In genomic region chr4:134924019-134924741, GRCm38 (mm10) we compare ENCODE assay signal across 8 mouse cellular contexts. TPM values are rescaled to one million over a fixed set of nuclear protein-coding genes. Genes with fewer than 3 reads are reported as not detected.
DNase-seq lines count a peak whose midpoint lies in the region; ATAC-seq and TF ChIP-seq lines count a peak whose summit lies in the region.

No protein-coding gene starts in this region.

- peak overlapping the region; percentile 100 for H3K4me3 ChIP-seq in embryonic facial prominence, embryonic 13.5 days
- H3K4me3 ChIP-seq in lung, postnatal 0 days (ENCODE audit: low read depth, low read length), result peak overlapping the region; percentile 100
- H3K4me3 ChIP-seq in olfactory bulb, adult 2 months (ENCODE audit: insufficient read depth, low read depth, low read length), result peak overlapping the region; percentile 71

- ATAC-seq in embryonic facial prominence, embryonic 13.5 days (ENCODE audit: insufficient number of reproducible peaks, insufficient read depth, low FRiP score, low TSS enrichment, low read depth), result no peak
- peak; percentile 72 for ATAC-seq in lung, postnatal 0 days

- peak overlapping the region; percentile 84 for H3K4me2 ChIP-seq in embryonic facial prominence, embryonic 13.5 days
- peak overlapping the region; percentile 69 for H3K4me2 ChIP-seq in lung, postnatal 0 days (replicated peaks; ENCODE audit: low read depth, low read length)

- peak overlapping the region; percentile 93 for H3K27ac ChIP-seq in embryonic facial prominence, embryonic 13.5 days
- peak overlapping the region; percentile 95 for H3K27ac ChIP-seq in lung, postnatal 0 days (ENCODE audit: low read length)
- H3K27ac ChIP-seq in olfactory bulb, adult 2 months (ENCODE audit: insufficient read depth, low read depth, low read length), result peak overlapping the region; percentile 96

- 0 out of 2 replicates have a peak, but pooled peaks have one; percentile 37 for TF ChIP-seq EP300 in lung, postnatal 0 days (IDR thresholded peaks at IDR 0.05)

- H3K36me3 ChIP-seq in embryonic facial prominence, embryonic 13.5 days, result peaks cover 35% of the 10 kb centered on the region
- peaks cover 29% of the 10 kb centered on the region for H3K36me3 ChIP-seq in lung, postnatal 0 days (ENCODE audit: insufficient read depth, low read length)

- peak; percentile 81 for DNase-seq in CD4-positive, CD25-positive, alpha-beta regulatory T cell, adult 2 months (ENCODE audit: low read depth, low spot score)
- peak; percentile 85 for DNase-seq in adrenal gland, adult 8-10 months
- peak; percentile 74 to 79 for DNase-seq in heart, adult 9 months (ENCODE audit: low spot score in 2 of 2)
- peak; percentile 72 for DNase-seq in kidney, adult 9 months
- DNase-seq in lung, postnatal 0 days (ENCODE audit: low spot score), result peak; percentile 98
- DNase-seq in thymus, postnatal 0 days (ENCODE audit: low spot score), result peak; percentile 64

- H3K27me3 ChIP-seq in embryonic facial prominence, embryonic 13.5 days, result no peaks in the 10 kb centered on the region
- H3K27me3 ChIP-seq in lung, postnatal 0 days (replicated peaks; ENCODE audit: insufficient read depth, low read length), result no peaks in the 10 kb centered on the region

- H3K9ac ChIP-seq in embryonic facial prominence, embryonic 13.5 days, result peak overlapping the region; percentile 99
- H3K9ac ChIP-seq in lung, postnatal 0 days (replicated peaks; ENCODE audit: low read depth), result peak overlapping the region; percentile 99

- WGBS in embryonic facial prominence, embryonic 13.5 days, result under 1% methylated on average over 75 of the region's 75 CpGs
- under 1% methylated on average over 75 of the region's 75 CpGs for WGBS in lung, postnatal 0 days
- WGBS in olfactory bulb, adult 2 months, result under 1% methylated on average over 75 of the region's 75 CpGs

- no peak for TF ChIP-seq POLR2A in olfactory bulb, adult 2 months (IDR thresholded peaks at IDR 0.05; ENCODE audit: insufficient read depth, low read depth, low read length)

- no peaks in the 10 kb centered on the region for H3K9me3 ChIP-seq in embryonic facial prominence, embryonic 13.5 days
- H3K9me3 ChIP-seq in lung, postnatal 0 days (ENCODE audit: low read length), result no peaks in the 10 kb centered on the region

- peak; percentile 32 for TF ChIP-seq CTCF in lung, postnatal 0 days (IDR thresholded peaks at IDR 0.05)
- TF ChIP-seq CTCF in olfactory bulb, adult 2 months (IDR thresholded peaks at IDR 0.05; ENCODE audit: insufficient read depth, low read depth, low read length), result no peak

- H3K4me1 ChIP-seq in embryonic facial prominence, embryonic 13.5 days, result peaks cover 21% of the 10 kb centered on the region
- peaks cover 5% of the 10 kb centered on the region; the same call in 1 of the 2 replicates for H3K4me1 ChIP-seq in lung, postnatal 0 days (ENCODE audit: insufficient read depth, low read depth, low read length)
- peaks cover 6% of the 10 kb centered on the region for H3K4me1 ChIP-seq in olfactory bulb, adult 2 months (ENCODE audit: control insufficient read depth, insufficient read depth, low read length)

RNA-seq across cellular contexts. Expression of gene Rsrp1, which starts 0.8 kb away (rescaled TPM):
- 100 to 1,000 TPM; 450 to 493 (median 461) TPM for total RNA-seq in adrenal gland, adult 8-10 months (2022)
- 512 and 574 TPM in 2 replicates for polyA plus RNA-seq in embryonic facial prominence, embryonic 13.5 days (2015; fragmentation: Nextera tagmentation; extraction: Ambion mirVana)
- polyA plus RNA-seq in lung, postnatal 0 days (2015; fragmentation: Nextera tagmentation; extraction: Ambion mirVana), result 542 and 611 TPM in 2 replicates
- 408 and 522 TPM in 2 replicates for polyA plus RNA-seq in olfactory bulb, adult 2 months (2012; ENCODE audit: insufficient read depth, insufficient read length, low replicate concordance, missing spikeins)
- polyA plus RNA-seq in thymus, postnatal 0 days (2015; fragmentation: Nextera tagmentation; extraction: Ambion mirVana), result 822 and 855 TPM in 2 replicates

RNA-seq across cellular contexts. Expression of gene Syf2, which starts 6.5 kb away (rescaled TPM):
- 100 to 1,000 TPM in 1 of 4 experiments, 10 to 100 TPM in 3; 80.6 to 102 (median 92.5) TPM for total RNA-seq in adrenal gland, adult 8-10 months (2022)
- polyA plus RNA-seq in embryonic facial prominence, embryonic 13.5 days (2015; fragmentation: Nextera tagmentation; extraction: Ambion mirVana), result 78.7 and 88.4 TPM in 2 replicates
- 118 and 132 TPM in 2 replicates for polyA plus RNA-seq in lung, postnatal 0 days (2015; fragmentation: Nextera tagmentation; extraction: Ambion mirVana)
- 295 TPM in 1 of 2 replicates, not detected in the other for polyA plus RNA-seq in olfactory bulb, adult 2 months (2012; ENCODE audit: insufficient read depth, insufficient read length, low replicate concordance, missing spikeins)
- 171 and 176 TPM in 2 replicates for polyA plus RNA-seq in thymus, postnatal 0 days (2015; fragmentation: Nextera tagmentation; extraction: Ambion mirVana)

RNA-seq across cellular contexts. Expression of gene Tmem50a, which starts 9.4 kb away (rescaled TPM):
- 100 to 1,000 TPM; 200 to 410 (median 314) TPM for total RNA-seq in adrenal gland, adult 8-10 months (2022)
- polyA plus RNA-seq in embryonic facial prominence, embryonic 13.5 days (2015; fragmentation: Nextera tagmentation; extraction: Ambion mirVana), result 172 and 199 TPM in 2 replicates
- polyA plus RNA-seq in lung, postnatal 0 days (2015; fragmentation: Nextera tagmentation; extraction: Ambion mirVana), result 271 and 296 TPM in 2 replicates
- not detected in 2 replicates for polyA plus RNA-seq in olfactory bulb, adult 2 months (2012; ENCODE audit: insufficient read depth, insufficient read length, low replicate concordance, missing spikeins)
- 247 and 304 TPM in 2 replicates for polyA plus RNA-seq in thymus, postnatal 0 days (2015; fragmentation: Nextera tagmentation; extraction: Ambion mirVana)

RNA-seq across cellular contexts. Expression of gene Rhd, which starts 59.8 kb away (rescaled TPM):
- 1 to 10 TPM in 1 of 4 experiments, under 1 TPM in 1, not detected in 2; 0.84 to 1.1 TPM for total RNA-seq in adrenal gland, adult 8-10 months (2022)
- 2.4 and 6.1 TPM in 2 replicates for polyA plus RNA-seq in embryonic facial prominence, embryonic 13.5 days (2015; fragmentation: Nextera tagmentation; extraction: Ambion mirVana)
- polyA plus RNA-seq in lung, postnatal 0 days (2015; fragmentation: Nextera tagmentation; extraction: Ambion mirVana), result 1.5 and 2.8 TPM in 2 replicates
- polyA plus RNA-seq in olfactory bulb, adult 2 months (2012; ENCODE audit: insufficient read depth, insufficient read length, low replicate concordance, missing spikeins), result not detected in 2 replicates
- 0.34 and 0.45 TPM in 2 replicates for polyA plus RNA-seq in thymus, postnatal 0 days (2015; fragmentation: Nextera tagmentation; extraction: Ambion mirVana)
